Mouse (Mus musculus): ENCODE results near the gene Tnk2.

Tnk2 gene

GRCm38 (mm10) chr16:32710426-32711070 lies 66.9 kb downstream of the Tnk2 start:
- no peak for DNase-seq (ENCODE audit: low read depth, low spot score)

- DNase-seq (ENCODE audit: low read depth, low spot score): peak; percentile 47
Observed at GRCm38 (mm10) chr16:32712202-32712601, 68.5 kb downstream of the Tnk2 start.

- no peak for DNase-seq (ENCODE audit: low read depth, low spot score)
Observed at GRCm38 (mm10) chr16:32713556-32713955, 69.9 kb downstream of the Tnk2 start.

GRCm38 (mm10) chr16:32715364-32715763 lies 71.7 kb downstream of the Tnk2 start:
- DNase-seq (ENCODE audit: low read depth, low spot score): peak; percentile 90

GRCm38 (mm10) chr16:32723163-32723562 lies 79.5 kb downstream of the Tnk2 start:
- no peak for DNase-seq (ENCODE audit: low read depth, low spot score)

GRCm38 (mm10) chr16:32723767-32724166 lies 80.1 kb downstream of the Tnk2 start:
- DNase-seq (ENCODE audit: low read depth, low spot score): no peak

GRCm38 (mm10) chr16:32724259-32724658 lies 80.6 kb downstream of the Tnk2 start:
- DNase-seq (ENCODE audit: low read depth, low spot score): no peak

GRCm38 (mm10) chr16:32726501-32726900 lies 82.8 kb downstream of the Tnk2 start:
- DNase-seq (ENCODE audit: low read depth, low spot score): no peak

GRCm38 (mm10) chr16:32728240-32728639 lies 84.6 kb downstream of the Tnk2 start:
- no peak for DNase-seq (ENCODE audit: low read depth, low spot score)

GRCm38 (mm10) chr16:32728730-32729129 lies 85.1 kb downstream of the Tnk2 start:
- no peak for DNase-seq (ENCODE audit: low read depth, low spot score)
